Mouse (Mus musculus) midbrain, embryonic 16.5 days (tissue): ENCODE measurements around the gene Commd9. TPM values are rescaled to one million over a fixed set of nuclear protein-coding genes. Genes with fewer than 3 reads are reported as not detected.
A peak's percentile ranks its signal among the peaks of the same experiment; 100 is the strongest.

Experiments
- ATAC-seq: fragments of 200-750 bp; cut with Nextera tagmentation; 2 replicates; pipeline ENCODE4 v1.8.0; 2017; ENCODE audit warnings: moderate TSS enrichment
- H3K27ac ChIP-seq: fragments of 300-500 bp; sonication (generic); 2 replicates; pipeline ENCODE4 v1.5.1; 2014; ENCODE audit warnings: mild to moderate bottlenecking, low read length, mixed read lengths
- H3K27me3 ChIP-seq: fragments of 300-500 bp; sonication (generic); 2 replicates; pipeline ENCODE4 v1.6.1; 2014; ENCODE audit warnings: low read depth, low read length, mixed read lengths; ENCODE audit not compliant: control insufficient read depth, insufficient read depth
- H3K36me3 ChIP-seq: fragments of 300-500 bp; sonication (generic); 2 replicates; pipeline ENCODE4 v1.6.1; 2014; ENCODE audit warnings: mild to moderate bottlenecking, low read length, moderate library complexity, mixed read lengths; ENCODE audit not compliant: control insufficient read depth, insufficient read depth
- H3K4me1 ChIP-seq: fragments of 300-500 bp; sonication (generic); 2 replicates; pipeline ENCODE4 v1.6.1; 2014; ENCODE audit warnings: mild to moderate bottlenecking, low read length, mixed read lengths; ENCODE audit not compliant: control insufficient read depth, insufficient read depth
- H3K4me2 ChIP-seq: fragments of 300-500 bp; sonication (generic); 2 replicates; pipeline ENCODE4 v1.6.1; 2014; ENCODE audit warnings: mild to moderate bottlenecking, low read length, mixed read lengths
- H3K4me3 ChIP-seq: fragments of 300-500 bp; sonication (generic); 2 replicates; pipeline ENCODE4 v1.5.1; 2014; ENCODE audit warnings: low read depth, mild to moderate bottlenecking, low read length, moderate library complexity, mixed read lengths
- H3K9ac ChIP-seq: fragments of 300-500 bp; sonication (generic); 2 replicates; pipeline ENCODE4 v1.6.1; 2014; ENCODE audit warnings: low read depth, low read length, mixed read lengths
- H3K9me3 ChIP-seq: fragments of 300-500 bp; sonication (generic); replicated peaks from 2 replicates; pipeline ENCODE4 v1.6.1; 2014; ENCODE audit warnings: mild to moderate bottlenecking, low read length, mixed read lengths; ENCODE audit not compliant: control insufficient read depth, poor library complexity, severe bottlenecking
- WGBS: fragments of 180-500 bp; shearing (Covaris S2); extraction: QIAGEN DNeasy Blood & Tissue Kit; methylation state at CpG from one replicate; pipeline ENCODE4 v1.1.7; 2014; 5-methylcytosine and 5-hydroxymethylcytosine counted together
- polyA plus RNA-seq: library from polyadenylated mRNA; unstranded; fragments of >200 nt; fragmentation: Nextera tagmentation; extraction: Ambion mirVana; gene quantifications from 2 replicates; pipeline ENCODE4 v1.2.1, GENCODE M21; 2015

The Commd9 gene
- polyA plus RNA-seq, 1 experiment from 2014 or later: 119 TPM

DNA sequence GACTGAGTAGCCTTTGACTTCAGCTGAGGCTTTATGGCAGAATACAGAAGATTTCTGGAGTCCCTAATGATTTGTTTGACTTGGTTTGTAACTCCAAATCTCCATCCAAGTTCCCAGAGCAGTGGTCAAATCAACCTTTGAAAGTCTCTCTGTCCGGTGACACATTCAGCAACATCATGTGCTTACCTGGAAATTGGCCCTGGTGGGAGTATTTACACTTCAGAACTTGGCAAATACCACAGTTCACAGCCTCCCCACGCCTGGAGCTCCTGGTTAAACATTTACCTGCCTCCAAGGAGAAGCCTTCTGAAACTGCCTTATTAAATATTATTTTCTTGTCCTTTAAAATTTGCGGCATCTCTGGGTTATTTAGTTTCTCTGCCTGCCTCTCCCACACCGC lies 37.1 kb downstream of the Commd9 start:
- H3K36me3 ChIP-seq: no peaks in the 10 kb centered on the region
- no peak overlapping the region for H3K4me3 ChIP-seq
- no peak overlapping the region for H3K9ac ChIP-seq
- H3K27me3 ChIP-seq: no peaks in the 10 kb centered on the region
- no peaks in the 10 kb centered on the region for H3K9me3 ChIP-seq
- H3K4me1 ChIP-seq: peaks cover 7% of the 10 kb centered on the region
- WGBS: 86% methylated on average over 4 of the region's 4 CpGs
- no peak overlapping the region for H3K4me2 ChIP-seq
- no peak for ATAC-seq
- H3K27ac ChIP-seq: no peak overlapping the region

DNA sequence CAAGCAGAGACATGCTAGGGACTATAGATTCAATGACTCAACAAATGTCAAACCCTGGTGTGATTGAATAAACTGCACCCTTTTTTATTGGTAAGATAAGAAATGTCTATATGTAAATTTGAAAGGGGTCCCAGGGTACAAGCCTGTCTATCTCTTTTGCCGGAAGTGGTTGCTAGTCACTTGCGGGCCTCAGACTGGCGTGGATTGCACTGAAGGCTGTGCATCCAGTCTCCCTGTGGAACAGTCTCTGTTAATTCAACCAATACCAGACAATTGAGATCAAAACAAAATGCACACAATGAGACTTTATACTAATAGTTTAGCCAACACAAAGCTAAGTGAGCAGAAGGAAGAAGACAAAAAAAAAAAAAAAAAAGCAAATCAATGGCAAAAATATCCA lies 39.1 kb downstream of the Commd9 start:
- Histone ChIP-seq H3K9me3 (no peaks in the 10 kb centered on the region), H3K36me3 (no peaks in the 10 kb centered on the region), H3K4me1 (peaks cover 7% of the 10 kb centered on the region), H3K27me3 (no peaks in the 10 kb centered on the region), H3K4me3 (no peak overlapping the region), H3K4me2 (no peak overlapping the region), H3K27ac (no peak overlapping the region), H3K9ac (no peak overlapping the region)
- ATAC-seq: no peak
- 45% methylated on average over 3 of the region's 3 CpGs for WGBS

DNA sequence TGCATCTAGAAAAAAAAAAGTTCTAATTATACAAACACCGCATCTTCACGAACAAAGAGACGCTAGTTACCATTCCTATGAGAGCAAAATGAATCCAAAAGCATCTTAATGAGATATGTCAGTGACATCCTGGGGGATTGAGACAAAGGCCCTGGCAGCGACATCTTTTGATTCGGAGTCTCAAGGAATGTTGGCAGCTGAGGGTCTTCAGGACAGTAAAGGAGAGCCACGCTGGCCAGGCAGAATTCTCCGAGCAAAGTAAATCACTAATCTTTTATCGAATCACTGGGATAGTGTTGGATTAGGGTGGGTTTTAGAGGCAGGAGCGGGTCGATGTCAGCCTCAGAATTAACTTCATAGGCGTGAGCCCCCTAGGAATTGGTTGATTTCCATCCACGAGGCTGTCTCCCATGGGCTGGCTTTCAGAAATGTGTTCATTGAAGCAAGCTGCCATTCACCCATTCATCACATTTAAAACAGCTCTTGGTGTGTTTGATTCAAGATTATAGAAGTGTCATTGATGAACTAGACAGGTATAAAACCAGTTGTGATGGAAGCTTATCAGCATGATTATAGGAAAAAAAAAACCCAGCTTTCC lies 39.6 kb downstream of the Commd9 start:
- Histone ChIP-seq H3K4me3 (no peak overlapping the region), H3K4me2 (peak overlapping the region; percentile 12; the same call in 1 of the 2 replicates), H3K4me1 (peaks cover 3% of the 10 kb centered on the region; the same call in 1 of the 2 replicates), H3K27ac (no peak overlapping the region), H3K27me3 (no peaks in the 10 kb centered on the region), H3K9me3 (no peaks in the 10 kb centered on the region), H3K9ac (0 out of 2 replicates have a peak overlapping the region, but pooled peaks have one; percentile 28), H3K36me3 (no peaks in the 10 kb centered on the region)
- WGBS: 18% methylated on average over 12 of the region's 12 CpGs
- ATAC-seq: no peak

GRCm38 (mm10) chr2:101932169-101932936 lies 46.3 kb downstream of the Commd9 start:
- no peak overlapping the region for H3K4me3 ChIP-seq
- H3K36me3 ChIP-seq: no peaks in the 10 kb centered on the region
- H3K9me3 ChIP-seq: no peaks in the 10 kb centered on the region
- no peak overlapping the region; the same call in 1 of the 2 replicates for H3K9ac ChIP-seq
- WGBS: 53% methylated on average over 14 of the region's 14 CpGs
- no peaks in the 10 kb centered on the region for H3K27me3 ChIP-seq
- H3K4me1 ChIP-seq: peaks cover 6% of the 10 kb centered on the region; the same call in 1 of the 2 replicates
- peak overlapping the region; percentile 50 for H3K27ac ChIP-seq
- H3K4me2 ChIP-seq: no peak overlapping the region
- peak; percentile 45; the same call in 1 of the 2 replicates for ATAC-seq

- Histone ChIP-seq H3K27me3 (no peaks in the 10 kb centered on the region), H3K36me3 (no peaks in the 10 kb centered on the region), H3K4me2 (no peak overlapping the region), H3K9ac (no peak overlapping the region), H3K4me3 (no peak overlapping the region), H3K9me3 (no peaks in the 10 kb centered on the region), H3K27ac (no peak overlapping the region), H3K4me1 (peaks cover 6% of the 10 kb centered on the region; the same call in 1 of the 2 replicates)
- ATAC-seq: no peak
- WGBS: 76% methylated on average over 3 of the region's 3 CpGs
These were observed 47.3 kb downstream of the Commd9 start for GRCm38 (mm10) chr2:101933301-101933700.

DNA sequence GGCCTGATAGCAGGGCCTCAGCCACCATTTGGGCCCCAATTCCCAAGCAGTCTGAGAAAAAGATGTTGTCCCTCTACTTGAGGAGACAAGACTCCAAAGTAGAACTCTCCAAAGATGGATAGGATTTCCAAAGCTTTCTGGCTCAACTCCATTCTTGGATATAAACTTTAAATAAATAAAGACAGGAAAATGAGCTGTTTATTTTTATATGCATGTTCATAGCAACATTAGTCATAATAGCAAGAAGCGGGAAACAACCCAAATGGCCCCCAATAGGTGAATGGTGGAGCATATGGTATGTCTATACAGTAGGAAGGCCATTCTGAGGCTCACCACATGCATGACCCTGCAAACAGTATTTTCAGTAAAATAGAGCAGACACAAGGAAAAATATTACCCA lies 49.0 kb downstream of the Commd9 start:
- no peaks in the 10 kb centered on the region for H3K27me3 ChIP-seq
- ATAC-seq: no peak
- no peak overlapping the region for H3K9ac ChIP-seq
- no peaks in the 10 kb centered on the region for H3K36me3 ChIP-seq
- H3K4me1 ChIP-seq: peaks cover 6% of the 10 kb centered on the region; the same call in 1 of the 2 replicates
- WGBS: 93% methylated on average over 1 of the region's 1 CpGs
- H3K27ac ChIP-seq: no peak overlapping the region
- no peak overlapping the region for H3K4me3 ChIP-seq
- H3K9me3 ChIP-seq: no peaks in the 10 kb centered on the region
- H3K4me2 ChIP-seq: no peak overlapping the region

GRCm38 (mm10) chr2:101950716-101951520 lies 64.9 kb downstream of the Commd9 start:
- no peak overlapping the region for H3K4me2 ChIP-seq
- no peaks in the 10 kb centered on the region for H3K9me3 ChIP-seq
- H3K27ac ChIP-seq: no peak overlapping the region
- ATAC-seq: no peak; the same call in 1 of the 2 replicates
- no peak overlapping the region for H3K4me3 ChIP-seq
- 54% methylated on average over 7 of the region's 7 CpGs for WGBS
- H3K9ac ChIP-seq: no peak overlapping the region
- 0 out of 2 replicates have a peak, but pooled peaks cover 3% of the 10 kb centered on the region for H3K36me3 ChIP-seq
- H3K27me3 ChIP-seq: no peaks in the 10 kb centered on the region
- H3K4me1 ChIP-seq: peaks cover 1% of the 10 kb centered on the region; the same call in 1 of the 2 replicates
